Mouse (Mus musculus) thymus, adult 2 months (tissue): ENCODE measurements around the gene 3830406C13Rik.

Experiments used
- CTCF ChIP-seq: fragments of 200-500 bp; IDR thresholded peaks from 2 replicates; pipeline ENCODE4 v1.5.1; 2012; ENCODE audit warnings: mild to moderate bottlenecking, control low read depth, low read length, moderate library complexity, borderline replicate concordance; ENCODE audit not compliant: control insufficient read depth, poor library complexity, insufficient read depth; ENCODE audit errors: extremely low read depth
- POLR2A ChIP-seq: fragments of 200-500 bp; IDR thresholded peaks from 2 replicates; pipeline ENCODE4 v1.6.1; 2012; ENCODE audit warnings: mild to moderate bottlenecking, low read length, control low read depth, moderate library complexity; ENCODE audit not compliant: control insufficient read depth, poor library complexity, insufficient read depth; ENCODE audit errors: extremely low read depth

GRCm38 (mm10) chr14:12300677-12301076 is 16.7 kb downstream of the 3830406C13Rik start:
- TF ChIP-seq POLR2A (no peak), CTCF (no peak)
